19 mouse cellular contexts compared by ENCODE assay signal in the genomic region with DNA sequence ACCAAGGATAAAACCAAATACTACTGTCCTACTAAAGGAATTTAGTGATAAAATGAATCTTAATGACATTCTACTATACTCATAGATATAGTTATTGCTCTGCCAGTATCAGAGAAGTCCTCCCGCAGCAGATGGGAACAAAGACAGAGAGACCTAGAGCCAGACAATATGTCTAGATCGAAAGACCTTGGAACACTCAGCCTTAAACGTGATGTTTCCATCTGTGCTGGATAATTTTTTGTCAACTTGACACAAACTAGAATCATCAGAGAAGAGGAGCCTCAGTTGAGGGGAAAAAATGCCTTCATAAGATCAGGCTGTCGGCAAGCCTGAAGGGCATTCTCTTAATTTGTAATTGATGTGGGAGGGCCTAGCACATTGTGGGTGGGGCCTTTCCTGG.
"Had no signal": no experiment of that assay in that cellular context is flagged by ENCODE, and none has a peak within 500 bp of the region (broad histone marks: within the 10 kb centered on the region; RNA-seq: fewer than 3 reads in every experiment).

No protein-coding gene starts in this region.

- H3K4me3 ChIP-seq: limb, embryonic 12.5 days; limb, embryonic 15.5 days; midbrain, embryonic 13.5 days; stomach, embryonic 15.5 days had no signal

- H3K4me2 ChIP-seq: limb, embryonic 12.5 days; limb, embryonic 15.5 days; liver, embryonic 11.5 days; lung, embryonic 14.5 days; midbrain, embryonic 13.5 days; stomach, embryonic 15.5 days had no signal

- ATAC-seq: intestine, postnatal 0 days; liver, postnatal 0 days; lung, postnatal 0 days; midbrain, embryonic 13.5 days had no signal

- H3K4me1 ChIP-seq: limb, embryonic 12.5 days; limb, embryonic 15.5 days; midbrain, embryonic 13.5 days; stomach, embryonic 15.5 days had no signal

- H3K9me3 ChIP-seq: limb, embryonic 12.5 days; limb, embryonic 15.5 days; midbrain, embryonic 13.5 days; stomach, embryonic 15.5 days had no signal

- DNase-seq: kidney, adult 2 months; kidney, postnatal 25 days; left cerebral cortex, postnatal 4 days; liver, postnatal 0 days; lung, embryonic 14.5 days; right cerebral cortex, postnatal 14 days; spleen, adult 18-20 months; thymus, adult 18-20 months; thymus, postnatal 36 days had no signal

- H3K27me3 ChIP-seq: limb, embryonic 12.5 days; limb, embryonic 15.5 days; midbrain, embryonic 13.5 days; stomach, embryonic 15.5 days had no signal

- H3K27ac ChIP-seq: kidney, postnatal 0 days; limb, embryonic 12.5 days; limb, embryonic 15.5 days; liver, embryonic 14.5 days; macrophage; midbrain, embryonic 13.5 days; stomach, embryonic 15.5 days had no signal

- H3K36me3 ChIP-seq: limb, embryonic 12.5 days; limb, embryonic 15.5 days; midbrain, embryonic 13.5 days; stomach, embryonic 15.5 days had no signal

- H3K9ac ChIP-seq: limb, embryonic 12.5 days; limb, embryonic 15.5 days; liver, embryonic 14.5 days; liver, postnatal 0 days; lung, embryonic 14.5 days; midbrain, embryonic 13.5 days; stomach, embryonic 15.5 days had no signal
